Mouse (Mus musculus) T-helper 2 cell (primary cell): Measurements from ENCODE around the gene Trmt1l.

Source experiments
- in situ Hi-C: fragments of 300-600 bp; cut with MboI, MseI; formaldehyde crosslinking; loops from one replicate; pipeline ENCODE4 v1.15.1; 2025; ENCODE audit warnings: high pct_unique_total_duplicates

Gene Trmt1l

GRCm38 (mm10) chr1:151493826-151494225, 65.5 kb downstream of the Trmt1l start:
- in situ Hi-C loops, result loop anchor here (10.0 kb wide), 1 partner anchor 261 kb away; the partner anchor contains the start of gene Edem3

DNA sequence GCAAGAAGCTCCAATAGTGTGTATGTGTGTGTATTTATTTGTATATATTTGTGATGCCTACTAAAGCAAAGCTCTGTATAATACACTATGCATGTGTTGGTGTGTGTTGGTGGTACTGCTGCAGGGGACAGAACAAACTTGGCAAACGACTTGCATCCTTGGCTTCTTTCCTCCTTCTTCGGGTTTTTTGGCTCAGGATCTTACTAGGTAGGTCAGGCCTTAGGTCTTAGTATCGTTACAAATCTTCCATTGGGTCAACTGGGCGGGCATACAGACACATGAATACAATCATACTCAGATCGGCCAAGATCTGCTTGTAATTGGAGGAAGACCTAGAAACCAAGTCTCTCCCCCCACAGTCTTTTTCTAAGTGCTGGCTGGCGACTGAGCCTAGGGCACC, 66.4 kb downstream of the Trmt1l start:
- in situ Hi-C loops, result loop anchor here (10.0 kb wide), 1 partner anchor 260 kb away; the partner anchor contains the start of gene Edem3

- in situ Hi-C loops, result loop anchor here (10.0 kb wide), 1 partner anchor 259 kb away; the partner anchor contains the start of gene Edem3
Observed at GRCm38 (mm10) chr1:151495635-151496285, 67.4 kb downstream of the Trmt1l start.

DNA sequence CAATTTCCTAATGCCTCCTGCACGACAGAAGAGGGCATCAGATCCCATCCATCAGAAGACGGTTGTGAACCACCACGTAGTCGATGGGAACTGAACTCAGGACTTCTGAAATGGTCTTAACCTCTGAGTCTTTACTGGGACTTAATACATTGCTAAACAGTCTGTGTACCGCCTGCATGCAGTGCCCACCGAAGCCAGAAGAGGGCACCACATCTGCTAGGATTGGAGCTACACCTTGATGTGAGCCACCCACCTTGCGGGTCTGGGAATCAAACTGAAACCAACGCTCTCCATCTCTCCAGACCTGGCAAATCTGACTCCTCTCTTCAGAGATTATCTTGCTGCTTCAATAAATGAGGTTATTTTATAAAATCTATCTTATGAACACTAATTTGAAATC, 68.7 kb downstream of the Trmt1l start:
- in situ Hi-C loops, result loop anchor here (10.0 kb wide), 1 partner anchor 258 kb away; the partner anchor contains the start of gene Edem3

DNA sequence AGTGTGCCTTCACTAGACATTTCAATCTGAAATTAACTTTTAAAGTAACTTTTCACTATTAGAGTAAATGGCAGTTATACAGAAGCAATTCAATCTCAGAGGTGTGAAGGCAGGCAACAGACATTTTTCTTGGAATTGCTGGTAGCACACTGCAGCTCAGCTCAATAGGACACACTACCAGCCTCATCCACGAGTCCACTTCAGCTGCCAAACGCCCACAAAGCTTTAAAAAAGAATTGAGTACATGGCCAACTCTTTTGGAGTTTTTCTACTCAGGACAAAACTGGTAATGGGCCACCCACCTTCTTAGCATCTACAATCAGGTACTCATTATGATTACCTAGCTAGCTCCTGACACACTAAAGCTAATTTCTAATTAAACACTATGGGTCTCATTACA, 69.6 kb downstream of the Trmt1l start:
- in situ Hi-C loops, result loop anchor here (10.0 kb wide), 1 partner anchor 257 kb away; the partner anchor contains the start of gene Edem3

- in situ Hi-C loops, result loop anchor here (10.0 kb wide), 1 partner anchor 256 kb away; the partner anchor contains the start of gene Edem3
Observed at GRCm38 (mm10) chr1:151498381-151498780, 70.0 kb downstream of the Trmt1l start.

DNA sequence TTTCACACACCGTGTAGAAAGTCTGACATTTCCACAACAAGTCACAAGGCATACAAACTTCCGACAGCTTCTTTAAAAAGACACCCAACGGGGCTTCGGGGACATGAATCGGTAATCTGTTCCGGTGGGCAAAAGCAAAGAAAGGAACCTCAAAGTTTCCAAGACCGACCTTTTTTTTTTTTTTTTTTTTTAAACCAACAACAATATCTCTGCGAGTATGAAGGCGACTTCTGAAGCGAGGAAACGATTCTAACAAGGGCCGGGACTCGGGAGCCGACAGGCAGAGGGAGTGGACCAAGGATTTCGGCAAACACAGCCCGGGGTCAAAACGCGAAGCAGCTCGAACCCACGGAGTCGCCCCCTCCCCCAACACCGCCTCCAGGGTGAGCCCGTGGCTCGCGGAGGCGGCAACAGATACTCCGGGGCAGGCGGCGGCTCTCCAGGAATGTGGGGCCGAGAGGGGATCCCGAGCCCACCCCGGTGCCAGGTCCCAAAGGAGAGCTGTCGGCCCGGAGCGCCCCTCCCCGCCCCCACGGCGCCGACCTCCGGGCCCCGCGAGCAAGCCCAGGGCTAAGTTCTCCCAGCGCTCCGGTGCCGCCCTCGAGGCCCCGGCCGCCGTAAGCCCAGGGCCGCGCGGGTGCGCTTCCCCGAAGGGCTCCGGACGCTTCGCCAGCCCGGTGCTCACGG, 71.6 kb downstream of the Trmt1l start:
- in situ Hi-C loops, result loop anchor here (10.0 kb wide), 1 partner anchor 255 kb away; the partner anchor contains the start of gene Edem3

DNA sequence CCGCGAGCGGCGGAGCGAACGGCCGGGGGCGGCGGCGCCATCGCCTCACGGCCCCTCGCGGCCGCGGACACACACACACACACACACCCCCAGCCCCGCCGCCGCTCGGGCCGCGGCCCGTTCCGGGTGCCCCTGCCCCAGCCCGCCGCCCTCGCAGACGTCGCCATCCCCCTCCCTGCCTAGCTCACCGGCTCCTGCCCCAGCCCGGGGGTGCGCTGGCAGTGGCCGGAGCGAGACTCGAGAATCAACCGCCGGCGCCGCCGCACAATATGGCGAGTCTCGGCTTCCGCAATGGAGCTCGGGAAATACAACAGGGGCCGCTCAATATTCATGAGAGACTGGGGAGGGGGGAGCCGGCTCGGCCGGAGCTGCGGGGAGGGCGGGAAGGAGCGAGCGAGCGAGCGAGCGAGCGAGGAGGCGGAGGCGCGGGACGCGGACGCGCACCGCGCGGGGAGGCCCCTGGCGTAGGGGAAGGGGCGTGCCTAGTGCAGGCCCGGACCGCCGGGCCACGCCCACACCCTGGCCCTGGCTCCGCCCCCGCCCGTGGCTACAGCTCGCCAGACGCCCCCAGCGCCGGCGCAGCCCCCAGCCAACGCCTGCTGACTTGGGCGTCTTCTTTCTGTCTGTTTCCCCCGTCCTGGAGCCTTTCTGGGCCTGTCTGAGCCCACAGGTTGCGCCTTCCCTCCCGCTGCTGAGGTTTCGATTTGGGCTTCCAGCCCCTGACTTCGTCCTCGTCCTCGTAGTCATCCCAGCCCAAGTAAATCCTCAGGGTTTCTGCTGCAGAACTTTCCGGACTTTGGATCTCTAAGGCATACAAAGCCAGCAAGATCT, 72.4 kb downstream of the Trmt1l start, which contains the start of gene Rnf2:
Gene Rnf2, minus strand, starts transcription at position 425 of the 831 bp plus-strand sequence.
- in situ Hi-C loops, result no loop called here
